27 mouse cellular contexts compared by ENCODE assay signal in genomic region chr16:8680470-8680869, GRCm38 (mm10). TPM values are rescaled to one million over a fixed set of nuclear protein-coding genes. Genes with fewer than 3 reads are reported as not detected.
DNase-seq lines count a peak whose midpoint lies in the region; ATAC-seq and TF ChIP-seq lines count a peak whose summit lies in the region.
"Had no signal": no experiment of that assay in that cellular context is flagged by ENCODE, and none has a peak within 500 bp of the region (broad histone marks: within the 10 kb centered on the region; RNA-seq: fewer than 3 reads in every experiment).

Gene Gm5767, plus strand, starts transcription at chr16:8680770.

- no peaks in the 10 kb centered on the region for H3K9me3 ChIP-seq in liver, embryonic 13.5 days (replicated peaks)
- H3K9me3 ChIP-seq in liver, embryonic 11.5 days (ENCODE audit: control insufficient read depth, low read length): no peaks in the 10 kb centered on the region
- H3K9me3 ChIP-seq in liver, embryonic 14.5 days (ENCODE audit: control insufficient read depth, low read length): no peaks in the 10 kb centered on the region
- H3K9me3 ChIP-seq in liver, embryonic 16.5 days (replicated peaks; ENCODE audit: control insufficient read depth, low read length): no peaks in the 10 kb centered on the region
- H3K9me3 ChIP-seq: embryonic facial prominence, embryonic 12.5 days; embryonic facial prominence, embryonic 15.5 days; hindbrain, embryonic 12.5 days; hindbrain, embryonic 15.5 days had no signal

- peak within 1 kb of the TSS; percentile 97 for H3K27ac ChIP-seq in liver, embryonic 13.5 days
- H3K27ac ChIP-seq in liver, embryonic 11.5 days (ENCODE audit: low read depth, low read length): no peak within 1 kb of the TSS
- H3K27ac ChIP-seq in liver, embryonic 14.5 days: peak within 1 kb of the TSS; percentile 98
- peak within 1 kb of the TSS; percentile 46 for H3K27ac ChIP-seq in liver, embryonic 16.5 days (ENCODE audit: low read length)
- H3K27ac ChIP-seq: embryonic facial prominence, embryonic 12.5 days; embryonic facial prominence, embryonic 15.5 days; gastrocnemius, adult 2 months; hindbrain, embryonic 12.5 days; hindbrain, embryonic 15.5 days had no signal

- no peak within 1 kb of the TSS for H3K4me2 ChIP-seq in liver, embryonic 13.5 days
- no peak within 1 kb of the TSS for H3K4me2 ChIP-seq in liver, embryonic 11.5 days
- H3K4me2 ChIP-seq in liver, embryonic 14.5 days (ENCODE audit: low read depth): no peak within 1 kb of the TSS
- no peak within 1 kb of the TSS for H3K4me2 ChIP-seq in liver, embryonic 16.5 days (ENCODE audit: low read depth, low read length)
- H3K4me2 ChIP-seq: embryonic facial prominence, embryonic 12.5 days; embryonic facial prominence, embryonic 15.5 days; heart, embryonic 11.5 days; hindbrain, embryonic 12.5 days; hindbrain, embryonic 15.5 days had no signal

- no peak for ATAC-seq in liver, embryonic 13.5 days (ENCODE audit: low read depth)
- no peak for ATAC-seq in liver, embryonic 11.5 days (replicated peaks; ENCODE audit: low FRiP score)
- no peak for ATAC-seq in liver, embryonic 14.5 days (ENCODE audit: insufficient read depth)
- ATAC-seq in liver, embryonic 16.5 days (ENCODE audit: low read depth): no peak
- ATAC-seq: CD4-positive, CD25-positive, alpha-beta regulatory T cell, adult 4 months; forebrain, embryonic 14.5 days; forebrain, postnatal 0 days had no signal

- no peak for DNase-seq in liver, embryonic 13.5 days
- DNase-seq in liver, embryonic 11.5 days (ENCODE audit: low spot score): no peak
- DNase-seq in liver, embryonic 14.5 days (ENCODE audit: low read depth in 3 of 3, low spot score in 3 of 3): no peak
- DNase-seq in cerebellum, adult 11-12 months: no peak
- DNase-seq in thymus, postnatal 14 days: no peak
- DNase-seq: adrenal gland, adult 8-10 months; adrenal gland, postnatal 25 days; cerebellum, adult 2 months; cerebellum, adult 9-11 months; cerebellum, postnatal 25 days; forebrain, postnatal 0 days; gastrocnemius, adult 2 months; gastrocnemius, postnatal 14 days; heart, adult 11 months had no signal

- peak within 1 kb of the TSS; percentile 14; the same call in 1 of the 2 replicates for H3K9ac ChIP-seq in liver, embryonic 13.5 days
- no peak within 1 kb of the TSS for H3K9ac ChIP-seq in liver, embryonic 11.5 days (ENCODE audit: low read depth, low read length)
- H3K9ac ChIP-seq in liver, embryonic 14.5 days (replicated peaks): no peak within 1 kb of the TSS; the same call in 1 of the 2 replicates
- no peak within 1 kb of the TSS for H3K9ac ChIP-seq in liver, embryonic 16.5 days (ENCODE audit: low read depth, low read length)
- H3K9ac ChIP-seq: embryonic facial prominence, embryonic 12.5 days; embryonic facial prominence, embryonic 15.5 days; forebrain, postnatal 0 days; hindbrain, embryonic 12.5 days; hindbrain, embryonic 15.5 days had no signal

- peaks cover 26% of the 10 kb centered on the region for H3K36me3 ChIP-seq in liver, embryonic 13.5 days
- no peaks in the 10 kb centered on the region for H3K36me3 ChIP-seq in liver, embryonic 11.5 days (ENCODE audit: control insufficient read depth, insufficient read depth, low read length)
- H3K36me3 ChIP-seq in liver, embryonic 14.5 days (replicated peaks; ENCODE audit: control insufficient read depth, insufficient read depth, low read depth): peaks cover 1% of the 10 kb centered on the region
- peaks cover 6% of the 10 kb centered on the region; the same call in 1 of the 2 replicates for H3K36me3 ChIP-seq in liver, embryonic 16.5 days (ENCODE audit: control insufficient read depth, insufficient read depth)
- H3K36me3 ChIP-seq: embryonic facial prominence, embryonic 12.5 days; embryonic facial prominence, embryonic 15.5 days; hindbrain, embryonic 12.5 days; hindbrain, embryonic 15.5 days had no signal

- no peaks in the 10 kb centered on the region for H3K27me3 ChIP-seq in liver, embryonic 13.5 days
- no peaks in the 10 kb centered on the region for H3K27me3 ChIP-seq in liver, embryonic 11.5 days (replicated peaks; ENCODE audit: control insufficient read depth, insufficient read depth, low read length)
- no peaks in the 10 kb centered on the region for H3K27me3 ChIP-seq in liver, embryonic 14.5 days (ENCODE audit: control insufficient read depth, insufficient read depth, low read length)
- H3K27me3 ChIP-seq in liver, embryonic 16.5 days (ENCODE audit: control insufficient read depth, insufficient read depth, low read depth, low read length): no peaks in the 10 kb centered on the region
- H3K27me3 ChIP-seq: embryonic facial prominence, embryonic 12.5 days; embryonic facial prominence, embryonic 15.5 days; hindbrain, embryonic 12.5 days; hindbrain, embryonic 15.5 days had no signal

- 76% methylated on average over 5 of the region's 5 CpGs for WGBS in liver, embryonic 13.5 days (ENCODE audit: insufficient replicate concordance)
- WGBS in liver, embryonic 11.5 days: 78% methylated on average over 5 of the region's 5 CpGs
- 83% methylated on average over 5 of the region's 5 CpGs for WGBS in liver, embryonic 14.5 days (ENCODE audit: insufficient replicate concordance)
- 78% methylated on average over 5 of the region's 5 CpGs for WGBS in liver, embryonic 16.5 days (ENCODE audit: insufficient replicate concordance)

- TF ChIP-seq CTCF in liver, embryonic 14.5 days (IDR thresholded peaks at IDR 0.05; ENCODE audit: low read depth): no peak

- TF ChIP-seq EP300 in liver, embryonic 14.5 days (IDR thresholded peaks at IDR 0.05; ENCODE audit: low read depth): no peak

- H3K4me3 ChIP-seq in liver, embryonic 13.5 days (replicated peaks): no peak within 1 kb of the TSS
- H3K4me3 ChIP-seq in liver, embryonic 11.5 days (ENCODE audit: low read depth, low read length): no peak within 1 kb of the TSS
- no peak within 1 kb of the TSS for H3K4me3 ChIP-seq in liver, embryonic 14.5 days (ENCODE audit: insufficient read depth in 1 of 2, low read depth in 2 of 2, low read length in 2 of 2)
- H3K4me3 ChIP-seq in liver, embryonic 16.5 days (ENCODE audit: low read depth, low read length): no peak within 1 kb of the TSS
- H3K4me3 ChIP-seq: embryonic facial prominence, embryonic 12.5 days; embryonic facial prominence, embryonic 15.5 days; gastrocnemius, adult 2 months; hindbrain, embryonic 12.5 days; hindbrain, embryonic 15.5 days had no signal

- peaks cover 71% of the 10 kb centered on the region for H3K4me1 ChIP-seq in liver, embryonic 13.5 days (replicated peaks)
- peaks cover 20% of the 10 kb centered on the region for H3K4me1 ChIP-seq in liver, embryonic 11.5 days (replicated peaks; ENCODE audit: control insufficient read depth, insufficient read depth, low read length)
- H3K4me1 ChIP-seq in liver, embryonic 14.5 days (replicated peaks; ENCODE audit: control insufficient read depth in 2 of 2, insufficient read depth in 2 of 2, low read length in 1 of 2): peaks cover 41 to 49% of the 10 kb centered on the region in 2 experiments
- peaks cover 58% of the 10 kb centered on the region for H3K4me1 ChIP-seq in liver, embryonic 16.5 days (ENCODE audit: control insufficient read depth, low read depth, low read length)
- H3K4me1 ChIP-seq: embryonic facial prominence, embryonic 12.5 days; embryonic facial prominence, embryonic 15.5 days; hindbrain, embryonic 12.5 days; hindbrain, embryonic 15.5 days had no signal

RNA-seq across cellular contexts. Expression of gene Gm5767, which starts in this region (rescaled TPM):
- polyA plus RNA-seq in liver, embryonic 13.5 days (2015; fragmentation: Nextera tagmentation; extraction: Ambion mirVana): not detected in 2 replicates
- polyA plus RNA-seq in liver, embryonic 11.5 days (2014; fragmentation: Nextera tagmentation; extraction: Ambion mirVana): not detected in 2 replicates
- polyA plus RNA-seq in liver, embryonic 14.5 days (2012; rRNA removed): 0.07 TPM in 1 of 2 replicates, not detected in the other
- polyA plus RNA-seq in liver, embryonic 14.5 days (2014; fragmentation: Nextera tagmentation; extraction: Ambion mirVana): not detected in 2 replicates
- polyA plus RNA-seq in liver, embryonic 16.5 days (2015; fragmentation: Nextera tagmentation; extraction: Ambion mirVana): 0.15 TPM in 1 of 2 replicates, not detected in the other
- polyA plus RNA-seq: C2C12; CD4-positive, CD25-positive, alpha-beta regulatory T cell, adult 4 months; cerebellum, adult 2 months; embryonic facial prominence, embryonic 12.5 days; embryonic facial prominence, embryonic 15.5 days; forebrain, embryonic 11.5 days; forebrain, embryonic 14.5 days; forebrain, postnatal 0 days; frontal cortex, adult 2 months; heart, embryonic 11.5 days; heart, embryonic 14.5 days; heart, postnatal 0 days; hindbrain, embryonic 12.5 days; hindbrain, embryonic 15.5 days had no signal
